Mouse (Mus musculus): ENCODE measurements around the gene Coa7.
"Not testable (repeated sequence)": the region's sequence is repeated elsewhere in the genome, so short reads cannot be mapped to it uniquely, and the experiment has no call there.

The Coa7 gene

DNA sequence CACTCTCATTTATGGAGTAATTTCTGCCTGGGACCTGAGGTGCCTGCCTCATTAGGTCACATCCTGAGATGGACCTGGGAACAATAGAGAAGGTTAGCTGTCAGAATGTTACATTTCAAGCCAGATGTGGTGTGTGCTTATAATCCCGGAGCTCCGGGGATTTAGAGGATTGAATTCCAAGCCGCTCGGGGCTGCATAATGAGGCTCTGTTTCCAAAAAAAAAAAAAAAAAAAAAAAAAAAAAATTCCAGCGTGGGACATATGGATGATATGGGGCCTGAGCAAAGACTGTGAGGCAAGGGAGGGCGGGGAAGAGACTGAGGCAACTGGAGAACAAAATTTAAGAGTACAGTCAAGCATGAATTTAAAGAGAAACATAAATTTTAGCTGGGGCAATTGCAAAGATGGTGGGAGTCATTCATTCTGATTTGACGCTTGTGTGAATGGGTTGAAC, 16.7 kb downstream of the Coa7 start:
- DNase-seq (ENCODE audit: low read depth), result no peak

DNA sequence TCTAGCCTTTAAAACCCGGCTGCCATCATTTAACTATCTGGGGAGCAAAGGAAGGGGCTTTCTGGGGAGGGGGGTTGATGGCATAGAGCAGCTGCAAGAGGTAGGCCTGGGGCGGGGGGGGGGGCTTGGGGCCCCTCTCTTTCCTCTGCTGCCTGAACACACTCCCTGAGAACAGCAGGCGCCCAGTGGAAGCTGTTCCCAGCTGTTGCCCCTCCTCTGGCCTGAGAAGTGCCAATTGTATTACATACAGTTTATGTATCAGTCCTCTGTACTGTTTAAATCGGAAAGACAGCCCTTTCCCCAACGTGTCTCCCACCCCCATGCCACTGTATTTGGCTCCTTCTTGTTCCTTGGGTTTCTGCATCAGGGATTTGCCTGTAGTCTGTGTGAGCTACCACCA, 17.9 kb downstream of the Coa7 start:
- no peak for DNase-seq (ENCODE audit: low read depth)

- peak; percentile 92 for DNase-seq (ENCODE audit: low read depth)
Observed at GRCm38 (mm10) chr4:108347111-108347510, 19.2 kb downstream of the Coa7 start.

DNA sequence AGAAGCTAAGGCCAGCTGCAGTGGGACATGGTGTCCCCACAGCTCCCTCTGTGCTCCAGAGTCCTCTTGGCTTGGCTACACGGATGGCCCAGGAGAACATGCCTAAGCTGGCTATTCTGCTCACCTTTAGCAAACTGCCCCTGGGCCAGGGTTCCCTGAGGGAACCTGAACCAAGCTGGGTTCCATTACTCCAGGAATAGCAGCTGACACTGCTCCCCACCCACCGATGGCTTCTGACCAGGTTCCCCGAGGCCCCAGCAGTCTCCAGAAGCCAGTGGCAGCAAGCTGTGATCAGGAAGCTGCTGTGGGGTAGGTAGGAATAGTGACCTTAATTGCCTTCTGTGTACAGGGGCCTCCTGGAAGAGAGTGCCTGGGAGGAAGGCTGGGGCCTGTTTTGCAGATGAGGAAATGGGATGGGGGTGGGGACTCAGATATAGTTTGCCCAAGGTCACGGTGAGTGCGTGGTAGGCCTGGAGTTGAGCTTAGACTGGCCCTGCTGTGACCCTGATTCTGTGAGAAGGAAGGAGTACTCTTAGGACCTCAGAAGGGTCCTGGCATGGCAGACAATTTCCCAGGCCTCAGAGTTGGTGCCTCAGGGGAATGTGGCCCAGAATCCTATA, 20.4 kb downstream of the Coa7 start:
- DNase-seq (ENCODE audit: low read depth), result no peak

DNA sequence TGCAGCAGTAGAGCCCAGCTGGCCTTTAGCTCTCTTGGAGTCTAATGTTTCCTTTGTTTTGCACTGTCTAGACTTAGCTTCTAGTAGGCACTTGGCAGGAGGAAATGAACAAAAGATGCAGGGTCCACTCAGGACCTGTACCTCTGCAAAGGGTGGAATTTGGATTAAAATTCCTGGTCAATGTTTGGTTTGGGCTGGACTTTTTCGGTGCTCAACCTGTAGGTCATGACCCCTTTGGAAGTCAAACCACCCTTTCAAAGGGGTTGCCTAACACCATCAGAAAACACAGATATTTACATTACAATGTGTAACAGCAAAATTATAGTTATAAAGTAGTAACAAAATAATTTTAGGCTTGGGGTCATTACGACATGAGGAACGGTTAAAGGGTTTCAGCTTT, 21.1 kb downstream of the Coa7 start:
- no peak for DNase-seq (ENCODE audit: low read depth)

DNA sequence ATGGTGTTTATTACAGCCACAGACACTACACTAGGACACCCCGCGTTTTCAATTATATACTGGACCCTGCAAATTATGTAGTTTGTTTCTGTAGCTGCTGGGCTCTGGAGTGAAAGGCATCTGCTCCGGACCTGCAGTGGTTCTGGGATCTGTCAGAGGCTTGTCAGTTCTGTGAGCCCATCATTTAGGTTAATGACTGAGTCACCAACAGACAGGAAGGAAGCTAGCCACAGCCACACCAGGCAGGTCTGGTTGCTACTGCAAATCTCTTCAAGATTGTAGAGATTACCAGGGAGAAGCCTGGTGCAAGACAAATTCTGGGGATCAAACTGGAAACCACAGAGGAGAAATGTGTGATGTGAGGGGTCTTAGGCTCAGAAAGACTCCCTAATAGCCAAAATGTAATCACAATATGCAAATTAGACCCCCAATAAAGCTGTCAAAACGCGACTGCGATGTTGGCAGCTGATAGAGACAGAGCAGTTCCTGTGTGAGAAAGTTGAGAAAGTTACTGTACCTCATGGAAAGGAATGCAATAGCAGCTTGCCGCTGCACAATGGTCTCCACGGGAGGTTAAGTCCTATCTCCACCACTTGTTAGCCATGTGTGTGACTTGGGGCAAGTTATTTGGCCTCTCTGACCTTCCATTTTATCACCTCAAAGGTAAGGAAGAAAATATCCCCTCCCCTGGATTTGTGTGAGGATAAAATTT, 22.1 kb downstream of the Coa7 start:
- no peak for DNase-seq (ENCODE audit: low read depth)

DNA sequence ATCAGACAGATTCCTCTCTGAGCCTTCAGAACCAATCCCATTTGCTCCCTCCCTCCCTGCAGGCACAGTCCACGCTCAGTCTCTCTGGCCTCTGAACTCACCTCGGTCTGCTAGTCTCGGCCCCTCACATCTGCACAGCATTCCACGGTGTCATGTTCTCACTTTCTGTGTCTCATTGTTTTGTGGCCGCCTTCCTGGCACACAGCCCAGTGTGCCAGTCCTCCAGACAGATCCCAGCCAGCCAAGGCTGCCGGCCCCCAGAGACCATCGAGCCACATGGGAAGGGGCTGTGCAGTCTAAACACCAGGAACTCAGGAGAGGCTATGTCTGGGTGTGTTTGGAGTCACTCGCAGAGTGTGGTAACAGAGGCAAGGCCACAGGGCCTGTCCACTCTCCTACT, 22.9 kb downstream of the Coa7 start:
- peak; percentile 75 for DNase-seq (ENCODE audit: low read depth)

DNA sequence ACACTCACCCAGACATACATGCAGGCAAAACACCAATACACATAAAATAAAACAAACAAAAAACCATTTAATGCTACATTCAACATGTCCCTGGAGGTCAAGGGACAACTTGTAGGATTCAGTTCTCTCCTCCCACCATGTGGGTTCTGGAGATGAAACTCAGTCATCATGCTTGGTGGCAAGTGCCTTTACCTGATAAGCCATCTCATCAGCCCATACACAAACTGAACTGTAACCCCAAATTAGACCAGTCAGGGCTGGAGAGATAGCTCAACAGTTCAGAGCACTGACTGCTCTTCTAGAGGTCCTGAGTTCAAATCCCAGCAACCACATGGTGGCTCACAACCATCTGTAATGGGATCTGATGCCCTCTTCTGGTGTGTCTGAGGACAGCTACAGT, 25.7 kb downstream of the Coa7 start:
- not testable (repeated sequence) for DNase-seq (ENCODE audit: low read depth)

GRCm38 (mm10) chr4:108357458-108357857, 29.5 kb downstream of the Coa7 start:
- no peak for DNase-seq (ENCODE audit: low read depth)

DNA sequence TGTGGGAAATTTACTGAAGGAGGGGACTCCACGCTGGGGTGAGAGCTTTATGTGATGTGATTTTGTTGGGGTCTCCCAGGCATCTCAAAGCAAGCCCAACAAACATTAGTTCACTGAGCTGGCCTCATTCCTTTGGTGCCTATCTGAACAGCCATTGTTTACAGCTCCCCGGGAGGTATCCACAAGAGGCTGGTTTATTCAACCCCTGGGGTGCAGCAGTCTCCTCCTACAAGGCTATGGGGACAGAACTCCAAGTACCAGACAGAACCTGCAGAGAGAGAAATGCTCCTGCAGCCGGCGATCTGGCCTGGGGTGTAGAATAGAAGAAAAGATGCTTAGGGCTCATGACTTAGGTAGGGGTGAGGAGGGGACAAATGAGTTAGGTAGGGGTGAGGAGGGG, 30.6 kb downstream of the Coa7 start:
- DNase-seq (ENCODE audit: low read depth), result no peak

- DNase-seq (ENCODE audit: low read depth), result no peak
Observed at GRCm38 (mm10) chr4:108360136-108361055, 32.5 kb downstream of the Coa7 start.

DNA sequence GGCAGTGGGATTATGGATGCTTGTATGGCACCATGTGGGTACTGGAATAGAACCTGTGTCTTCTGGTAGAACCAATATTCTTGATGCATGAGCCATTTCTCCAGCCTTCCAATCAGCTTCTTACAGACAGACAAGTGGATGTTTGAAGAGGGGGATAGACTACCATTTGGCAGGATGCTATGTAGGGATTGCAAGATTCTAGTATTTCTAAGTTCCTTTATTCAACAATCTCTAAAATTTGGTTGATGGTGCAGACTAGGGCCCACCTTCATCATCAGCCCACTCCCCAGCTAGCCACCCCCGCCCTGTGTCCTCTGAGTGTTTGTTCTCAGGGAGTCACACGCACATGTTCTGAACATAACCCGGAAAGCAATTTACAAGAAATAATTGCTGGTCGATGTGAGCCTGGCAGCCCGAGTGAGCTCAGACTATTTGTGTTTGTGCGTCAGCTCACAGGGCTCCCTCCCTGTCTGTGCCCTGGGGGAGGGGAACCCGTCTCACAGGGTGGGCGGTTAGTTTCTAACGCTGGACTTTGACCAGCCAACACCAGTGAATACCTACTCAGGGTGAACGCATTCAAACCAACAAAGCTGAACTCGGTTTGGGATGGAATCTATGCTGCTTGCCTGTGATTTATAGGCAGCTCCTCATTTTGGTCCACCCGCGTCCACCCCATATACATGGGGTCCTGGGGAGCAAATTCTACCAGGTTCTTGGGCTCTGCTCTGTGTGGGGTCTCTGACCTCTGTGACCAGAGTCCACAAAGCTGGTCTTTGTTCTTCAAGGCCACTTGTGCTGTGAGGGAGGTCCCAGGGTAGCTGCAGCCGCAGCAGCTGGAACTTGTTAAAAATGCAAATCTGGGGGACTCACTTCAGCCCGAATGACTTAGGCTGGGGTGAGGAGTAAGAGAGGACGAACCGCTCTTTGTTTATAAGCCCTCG, 34.7 kb downstream of the Coa7 start:
- DNase-seq (ENCODE audit: low read depth), result no peak

GRCm38 (mm10) chr4:108363355-108364110, 35.6 kb downstream of the Coa7 start:
- DNase-seq (ENCODE audit: low read depth), result no peak

- DNase-seq (ENCODE audit: low read depth), result no peak
Observed at GRCm38 (mm10) chr4:108364111-108364476, 36.2 kb downstream of the Coa7 start.

GRCm38 (mm10) chr4:108369254-108369653, 41.3 kb downstream of the Coa7 start:
- peak; percentile 39 for DNase-seq (ENCODE audit: low read depth)

- DNase-seq (ENCODE audit: low read depth), result no peak
Observed at GRCm38 (mm10) chr4:108370409-108370808, 42.5 kb downstream of the Coa7 start.

GRCm38 (mm10) chr4:108371421-108371820, 43.5 kb downstream of the Coa7 start:
- no peak for DNase-seq (ENCODE audit: low read depth)

- DNase-seq (ENCODE audit: low read depth), result no peak
Observed at GRCm38 (mm10) chr4:108372166-108372565, 44.2 kb downstream of the Coa7 start.

GRCm38 (mm10) chr4:108379476-108379875, 51.5 kb downstream of the Coa7 start:
- no peak for DNase-seq (ENCODE audit: low read depth)

- peak; percentile 56 for DNase-seq (ENCODE audit: low read depth)
Observed at GRCm38 (mm10) chr4:108380146-108380545, 52.2 kb downstream of the Coa7 start.

DNA sequence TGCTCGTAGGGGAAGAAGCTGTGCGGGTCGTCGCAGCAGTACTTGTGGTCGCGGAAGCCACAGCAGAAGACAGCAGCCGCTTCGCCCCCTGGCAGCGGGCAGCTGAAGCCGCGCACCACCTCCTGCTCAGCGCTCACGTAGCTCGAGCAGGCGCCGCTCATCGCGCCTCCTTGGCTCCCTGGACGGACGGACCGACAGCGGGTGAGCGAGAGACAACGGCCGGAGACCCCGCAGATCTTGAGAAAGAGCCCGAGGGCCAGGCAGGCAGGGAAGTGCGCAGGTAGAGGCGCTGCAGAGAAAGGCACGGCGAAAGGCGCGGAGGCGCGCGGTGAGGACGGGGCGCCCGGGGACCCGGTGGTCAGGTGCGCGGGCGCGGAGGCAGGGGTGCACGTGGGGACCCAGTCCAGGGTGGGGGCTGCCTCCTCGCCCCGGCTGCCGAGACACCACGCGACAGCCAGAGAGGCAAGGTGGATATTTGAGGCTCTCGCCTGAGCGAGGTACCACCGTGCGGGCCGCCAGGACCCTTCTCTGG, 55.3 kb downstream of the Coa7 start, which contains the start of gene Shisal2a:
TSS of gene Shisal2a (minus strand) at position 167 of the 532 bp plus-strand sequence.
- DNase-seq (ENCODE audit: low read depth), result no peak

Data from NIH3T3 (cell line).